Mouse (Mus musculus) G1E (cell line): ENCODE measurements around the gene Spry1.

Experiments used
- CTCF ChIP-seq: IDR thresholded peaks from 2 replicates; pipeline ENCODE4 v1.5.1; 2012; ENCODE audit warnings: low read depth, low read length, inconsistent platforms, mixed read lengths
- GATA1 ChIP-seq: IDR thresholded peaks from 2 replicates; pipeline ENCODE4 v1.6.1; 2012; ENCODE audit warnings: borderline replicate concordance, low read length, inconsistent platforms, mixed read lengths
- GATA2 ChIP-seq: IDR thresholded peaks from 2 replicates; pipeline ENCODE4 v1.6.1; 2012; ENCODE audit warnings: low read depth, low read length, inconsistent platforms, borderline replicate concordance
- POLR2AphosphoS5 ChIP-seq: IDR thresholded peaks from 2 replicates; pipeline ENCODE4 v1.6.1; 2012; ENCODE audit warnings: low read depth, low read length, inconsistent platforms; ENCODE audit not compliant: insufficient replicate concordance
- TAL1 ChIP-seq: conservative IDR thresholded peaks from 2 replicates; pipeline ENCODE4 v1.6.1; 2012; ENCODE audit warnings: low read depth, low read length, inconsistent platforms, mixed read lengths

- TF ChIP-seq GATA1 (no peak), CTCF (no peak), TAL1 (no peak), POLR2AphosphoS5 (no peak), GATA2 (no peak)
Observed at GRCm38 (mm10) chr3:37647225-37647624, 7.5 kb downstream of the Spry1 start.
